Mouse (Mus musculus) stomach, postnatal 0 days (tissue): ENCODE measurements around the gene Klf15. TPM values are rescaled to one million over a fixed set of nuclear protein-coding genes. Genes with fewer than 3 reads are reported as not detected.
A peak's percentile ranks its signal among the peaks of the same experiment; 100 is the strongest.

Experiments
- ATAC-seq: fragments of 200-750 bp; cut with Nextera tagmentation; 2 replicates; pipeline ENCODE4 v1.8.0; 2017; ENCODE audit not compliant: low FRiP score, low TSS enrichment
- DNase-seq: peaks from one replicate; pipeline ENCODE4 v3.0.0-alpha.2; 2016; ENCODE audit warnings: low spot score
- H3K27ac ChIP-seq: fragments of 300-500 bp; sonication (generic); replicated peaks from 2 replicates; pipeline ENCODE4 v1.5.1; 2014; ENCODE audit warnings: mild to moderate bottlenecking, control low read depth
- H3K27me3 ChIP-seq: fragments of 300-500 bp; sonication (generic); 2 replicates; pipeline ENCODE4 v1.6.1; 2014; ENCODE audit warnings: low read length; ENCODE audit not compliant: control insufficient read depth, insufficient read depth
- H3K36me3 ChIP-seq: fragments of 300-500 bp; sonication (generic); 2 replicates; pipeline ENCODE4 v1.6.1; 2014; ENCODE audit warnings: low read length, mixed read lengths; ENCODE audit not compliant: control insufficient read depth, insufficient read depth
- H3K4me1 ChIP-seq: fragments of 300-500 bp; sonication (generic); replicated peaks from 2 replicates; pipeline ENCODE4 v1.6.1; 2014; ENCODE audit warnings: antibody characterized with exemption; ENCODE audit not compliant: control insufficient read depth, insufficient read depth
- H3K4me2 ChIP-seq: fragments of 300-500 bp; sonication (generic); replicated peaks from 2 replicates; pipeline ENCODE4 v1.6.1; 2014; ENCODE audit warnings: low read depth, mild to moderate bottlenecking, control low read depth, moderate library complexity
- H3K4me3 ChIP-seq: fragments of 300-500 bp; sonication (generic); 2 replicates; pipeline ENCODE4 v1.5.1; 2014; ENCODE audit warnings: low read depth, low read length, control low read depth
- H3K9ac ChIP-seq: fragments of 300-500 bp; sonication (generic); 2 replicates; pipeline ENCODE4 v1.6.1; 2014; ENCODE audit warnings: mild to moderate bottlenecking, low read length, control low read depth, mixed read lengths
- H3K9me3 ChIP-seq: fragments of 300-500 bp; sonication (generic); 2 replicates; pipeline ENCODE4 v1.6.1; 2016; ENCODE audit warnings: low read length; ENCODE audit not compliant: control insufficient read depth
- CTCF ChIP-seq: IDR thresholded peaks from 2 replicates; pipeline ENCODE4 v1.5.1; 2016; ENCODE audit warnings: antibody characterized with exemption, low read depth, mild to moderate bottlenecking, moderate library complexity
- EP300 ChIP-seq: optimal IDR thresholded peaks from 2 replicates; pipeline ENCODE3; 2016; ENCODE audit warnings: antibody characterized with exemption
- WGBS: fragments of 180-500 bp; shearing (Covaris S2); extraction: QIAGEN DNeasy Blood & Tissue Kit; methylation state at CpG from one replicate; pipeline ENCODE4 v1.1.7; 2014; 5-methylcytosine and 5-hydroxymethylcytosine counted together
- polyA plus RNA-seq: library from polyadenylated mRNA; unstranded; fragments of >200 nt; fragmentation: Nextera tagmentation; extraction: Ambion mirVana; gene quantifications from 2 replicates; pipeline ENCODE4 v1.2.1, GENCODE M21; 2015

Gene Klf15
- polyA plus RNA-seq, 1 experiment from 2014 or later = 4.1 TPM

GRCm38 (mm10) chr6:90465028-90465640, 2.8 kb downstream of the Klf15 start:
- Histone ChIP-seq H3K36me3 (peaks cover 11% of the 10 kb centered on the region; the same call in 1 of the 2 replicates), H3K9ac (no peak overlapping the region), H3K4me2 (no peak overlapping the region), H3K27me3 (peaks cover 3% of the 10 kb centered on the region; the same call in 1 of the 2 replicates), H3K27ac (no peak overlapping the region; the same call in 1 of the 2 replicates), H3K9me3 (no peaks in the 10 kb centered on the region), H3K4me3 (no peak overlapping the region), H3K4me1 (no peaks in the 10 kb centered on the region)
- 87% methylated on average over 11 of the region's 11 CpGs for WGBS
- no peak for TF ChIP-seq EP300
- TF ChIP-seq CTCF = no peak
- ATAC-seq (no peak), DNase-seq (no peak)

- no peaks in the 10 kb centered on the region for H3K9me3 ChIP-seq
- H3K36me3 ChIP-seq = peaks cover 11% of the 10 kb centered on the region; the same call in 1 of the 2 replicates
- no peak overlapping the region for H3K4me3 ChIP-seq
- peaks cover under 1% of the 10 kb centered on the region; the same call in 1 of the 2 replicates for H3K27me3 ChIP-seq
- WGBS = 60% methylated on average over 10 of the region's 10 CpGs
- peak overlapping the region; percentile 40; the same call in 1 of the 2 replicates for H3K27ac ChIP-seq
- H3K4me1 ChIP-seq = peaks cover 4% of the 10 kb centered on the region
- H3K9ac ChIP-seq = no peak overlapping the region
- no peak for DNase-seq
- no peak for ATAC-seq
- H3K4me2 ChIP-seq = no peak overlapping the region
- TF ChIP-seq EP300 (no peak), CTCF (no peak)
These were observed 3.7 kb downstream of the Klf15 start for GRCm38 (mm10) chr6:90466079-90466478.

GRCm38 (mm10) chr6:90466847-90467410, 4.6 kb downstream of the Klf15 start:
- H3K27ac ChIP-seq = no peak overlapping the region
- ATAC-seq = no peak
- 91% methylated on average over 12 of the region's 12 CpGs for WGBS

GRCm38 (mm10) chr6:90468216-90468615, 5.8 kb downstream of the Klf15 start:
- H3K4me3 ChIP-seq = no peak overlapping the region
- DNase-seq (no peak), ATAC-seq (no peak)
- WGBS = 38% methylated on average over 1 of the region's 1 CpGs
- H3K9me3 ChIP-seq = no peaks in the 10 kb centered on the region
- no peak overlapping the region for H3K4me2 ChIP-seq
- H3K9ac ChIP-seq = no peak overlapping the region
- H3K36me3 ChIP-seq = peaks cover 11% of the 10 kb centered on the region; the same call in 1 of the 2 replicates
- no peak overlapping the region for H3K27ac ChIP-seq
- no peaks in the 10 kb centered on the region for H3K27me3 ChIP-seq
- no peak for TF ChIP-seq CTCF
- TF ChIP-seq EP300 = no peak
- H3K4me1 ChIP-seq = peaks cover 6% of the 10 kb centered on the region

More at GRCm38 (mm10) chr6:90466847-90467410, 4.6 kb downstream of the Klf15 start:
- Histone ChIP-seq H3K4me3 (no peak overlapping the region), H3K9ac (no peak overlapping the region), H3K36me3 (peaks cover 11% of the 10 kb centered on the region; the same call in 1 of the 2 replicates), H3K4me2 (no peak overlapping the region), H3K4me1 (peaks cover 6% of the 10 kb centered on the region), H3K9me3 (no peaks in the 10 kb centered on the region), H3K27me3 (no peaks in the 10 kb centered on the region)
- 0 out of 2 replicates have a peak, but pooled peaks have one; percentile 16 for TF ChIP-seq CTCF
- no peak for TF ChIP-seq EP300
- DNase-seq = no peak

GRCm38 (mm10) chr6:90469041-90469440, 6.7 kb downstream of the Klf15 start:
- H3K4me1 ChIP-seq = peaks cover 6% of the 10 kb centered on the region
- 89% methylated on average over 6 of the region's 6 CpGs for WGBS
- no peak overlapping the region for H3K9ac ChIP-seq
- H3K36me3 ChIP-seq = peaks cover 11% of the 10 kb centered on the region; the same call in 1 of the 2 replicates
- no peak overlapping the region for H3K4me3 ChIP-seq
- TF ChIP-seq EP300 (no peak), CTCF (no peak)
- no peak overlapping the region for H3K4me2 ChIP-seq
- DNase-seq = no peak
- no peaks in the 10 kb centered on the region for H3K27me3 ChIP-seq
- ATAC-seq = no peak
- H3K27ac ChIP-seq = no peak overlapping the region
- H3K9me3 ChIP-seq = no peaks in the 10 kb centered on the region

GRCm38 (mm10) chr6:90470255-90470654, 7.9 kb downstream of the Klf15 start:
- ATAC-seq (no peak), DNase-seq (no peak)
- Histone ChIP-seq H3K4me3 (no peak overlapping the region), H3K4me2 (no peak overlapping the region), H3K9me3 (no peaks in the 10 kb centered on the region), H3K36me3 (peaks cover 11% of the 10 kb centered on the region; the same call in 1 of the 2 replicates), H3K4me1 (peaks cover 6% of the 10 kb centered on the region), H3K9ac (no peak overlapping the region), H3K27me3 (no peaks in the 10 kb centered on the region), H3K27ac (peak overlapping the region; percentile 89; the same call in 1 of the 2 replicates)
- TF ChIP-seq EP300 = no peak
- TF ChIP-seq CTCF = no peak
- 92% methylated on average over 2 of the region's 2 CpGs for WGBS
